Mouse (Mus musculus): Measurements from ENCODE around the gene Lin7b.

DNA sequence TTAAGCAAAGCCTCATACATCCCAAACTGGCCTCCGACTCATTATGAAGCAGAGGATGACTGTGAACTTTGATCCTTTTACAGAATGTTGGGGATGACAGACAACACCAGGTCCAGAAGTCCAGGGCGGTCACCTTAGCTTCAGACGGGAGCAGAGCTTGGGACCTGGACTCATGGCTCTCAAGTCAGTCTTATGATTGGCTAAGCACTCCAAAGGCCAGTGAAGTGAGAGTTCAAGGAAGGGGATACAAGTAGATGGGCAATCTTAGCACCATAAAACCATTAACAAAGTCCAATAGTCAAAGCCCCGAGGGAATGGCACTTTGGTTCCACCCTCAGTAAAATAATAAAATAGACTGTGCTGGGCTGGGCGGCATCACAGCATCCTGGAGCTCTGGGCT lies 47.3 kb downstream of the Lin7b start:
- TF ChIP-seq CTCF (IDR thresholded peaks at IDR 0.05; ENCODE audit: borderline replicate concordance, control insufficient read depth, extremely low read depth, insufficient read depth, low read length, poor library complexity) = no peak
- TF ChIP-seq POLR2A (IDR thresholded peaks at IDR 0.05; ENCODE audit: control insufficient read depth, extremely low read depth, insufficient read depth, low read length, poor library complexity) = no peak

All from thymus, adult 2 months (tissue).